Mouse (Mus musculus): ENCODE results near the gene Kank2.
A peak's percentile ranks its signal among the peaks of the same experiment; 100 is the strongest.

The Kank2 gene

DNA sequence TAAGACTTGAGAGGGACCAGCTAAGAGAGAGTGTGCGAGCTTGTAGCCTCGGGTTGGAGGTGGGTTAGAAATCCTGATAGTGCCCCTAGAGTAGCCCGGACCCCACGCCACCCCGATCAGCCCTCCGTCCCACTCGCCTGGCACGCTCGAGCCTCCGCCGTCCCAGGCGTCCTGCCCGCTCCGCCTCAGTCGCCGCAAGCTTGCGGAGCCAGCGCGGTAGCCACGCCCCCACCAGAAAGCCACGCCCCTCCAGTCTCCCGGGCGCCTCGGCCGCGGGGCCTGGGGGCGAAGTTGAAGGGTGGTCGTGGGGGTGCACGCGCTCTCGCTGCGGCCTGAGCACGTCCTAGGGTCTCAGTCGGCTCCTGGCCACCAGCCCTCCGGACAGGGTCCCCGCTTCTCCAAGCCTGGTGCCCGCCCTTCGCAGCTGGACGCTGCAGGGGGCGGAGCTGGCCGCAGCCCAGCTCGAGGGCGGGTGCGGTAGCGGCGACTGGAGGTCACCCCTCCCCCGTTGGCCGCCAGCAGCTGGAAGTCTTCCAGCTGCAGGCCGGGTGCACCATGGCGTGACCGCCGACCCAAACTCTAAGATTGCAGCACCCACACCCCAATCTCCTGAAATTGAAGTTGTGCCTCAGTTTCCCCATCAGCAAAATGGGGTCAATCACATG is at the start of gene Kank2:
Gene Kank2 (minus strand): TSS at position 400 of the 665 bp plus-strand sequence.
- peak; percentile 69 for DNase-seq

DNA sequence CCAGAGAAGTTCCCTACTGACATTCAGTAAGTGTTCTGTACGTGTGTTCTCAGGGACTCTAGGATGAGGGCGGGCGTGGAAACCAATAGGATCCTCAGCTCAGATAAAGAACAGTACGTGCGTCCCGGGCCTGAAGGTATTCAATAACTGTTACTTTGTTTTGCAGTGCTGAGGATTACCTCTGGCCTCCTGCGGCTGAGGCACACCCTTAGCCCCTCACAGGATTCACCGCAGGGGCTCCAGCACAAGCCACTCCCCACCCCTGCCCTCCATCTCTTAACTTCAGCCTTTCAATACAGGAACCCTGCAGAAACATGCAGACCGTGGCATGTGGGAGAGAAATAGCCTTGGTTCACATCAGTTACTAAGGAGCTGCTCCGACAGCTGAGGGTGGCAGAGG is 49.4 kb upstream of the Kank2 start:
- DNase-seq = no peak

DNA sequence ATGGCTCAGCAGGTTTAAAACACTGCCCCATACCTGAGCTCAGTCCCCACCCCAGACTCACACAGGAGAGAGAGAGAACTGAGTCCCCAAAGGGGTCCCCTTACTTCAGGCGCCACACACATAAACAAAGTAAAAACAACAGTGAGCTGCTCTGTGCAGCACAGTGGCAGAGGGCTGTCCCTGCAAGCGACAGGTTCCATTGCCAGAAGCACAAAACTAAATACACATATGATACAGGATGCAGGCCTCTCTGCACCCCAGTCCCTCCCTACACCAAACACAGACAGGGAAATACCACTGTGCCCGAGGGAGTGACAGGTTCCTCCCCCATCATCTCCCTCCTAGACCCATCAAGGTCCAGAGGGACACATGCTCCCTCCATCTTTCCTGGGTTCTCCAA is 48.9 kb upstream of the Kank2 start:
- no peak for DNase-seq

DNA sequence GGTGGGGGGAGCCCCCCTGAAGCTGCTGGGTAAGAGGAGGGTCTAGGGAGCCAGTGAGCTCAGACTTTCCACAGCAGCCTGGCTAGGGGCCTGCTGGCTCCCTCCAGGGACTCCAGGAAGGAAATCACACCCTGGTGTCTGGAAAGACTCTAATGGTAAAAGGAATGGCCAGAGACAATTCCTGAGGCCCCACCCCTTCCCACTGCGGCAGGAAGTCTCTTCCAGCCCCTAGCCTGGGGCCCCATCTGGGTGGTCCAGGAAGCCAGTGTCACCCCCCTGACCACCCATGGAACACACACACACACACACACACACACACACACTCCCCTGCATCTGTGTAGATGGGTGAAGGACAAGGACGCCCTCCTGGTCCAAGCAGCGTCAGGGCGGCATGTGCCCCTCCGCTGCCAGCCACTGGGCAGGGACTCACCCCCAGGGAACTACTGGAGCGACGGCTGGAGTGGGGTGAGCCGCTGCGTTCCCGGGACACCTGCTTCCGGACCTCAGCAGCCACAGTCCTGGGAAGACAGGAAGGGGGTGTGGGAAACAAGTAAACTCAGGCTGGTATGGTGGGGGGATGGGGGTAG is 48.3 kb upstream of the Kank2 start:
- DNase-seq = no peak

DNA sequence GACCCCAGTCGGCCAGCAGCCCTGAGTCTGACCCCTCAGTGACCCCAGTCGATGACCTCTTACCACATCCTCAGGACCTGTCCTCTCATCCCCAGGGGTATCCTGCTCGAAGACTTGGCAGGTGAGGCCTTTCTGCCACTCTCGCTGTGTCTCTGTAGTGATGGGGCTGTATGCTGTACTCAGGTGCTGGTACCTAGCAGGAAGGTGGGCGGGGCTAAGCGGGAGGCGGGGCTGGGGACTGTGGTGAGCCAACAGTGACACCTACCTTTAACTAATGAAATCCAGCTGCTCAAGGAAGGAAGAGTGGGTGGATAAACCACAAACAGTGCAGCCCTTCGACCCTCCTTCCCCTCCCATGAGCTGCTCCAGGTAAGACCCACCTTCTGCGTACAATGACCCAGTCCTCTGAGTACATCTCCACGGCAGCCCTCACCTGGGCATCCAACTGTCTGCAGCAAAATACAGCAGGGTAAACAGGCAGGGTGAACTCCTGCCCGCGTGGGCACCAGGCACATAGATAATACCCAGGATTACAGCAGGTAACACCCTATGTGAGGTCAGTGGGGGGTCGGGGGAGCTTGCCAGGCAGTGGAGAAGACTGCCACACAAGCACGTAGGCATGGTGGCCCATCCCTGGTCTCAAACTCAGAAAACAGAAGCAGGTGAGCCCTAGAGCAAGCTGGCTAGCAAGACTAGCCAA is 47.0 kb upstream of the Kank2 start:
- DNase-seq = no peak

DNA sequence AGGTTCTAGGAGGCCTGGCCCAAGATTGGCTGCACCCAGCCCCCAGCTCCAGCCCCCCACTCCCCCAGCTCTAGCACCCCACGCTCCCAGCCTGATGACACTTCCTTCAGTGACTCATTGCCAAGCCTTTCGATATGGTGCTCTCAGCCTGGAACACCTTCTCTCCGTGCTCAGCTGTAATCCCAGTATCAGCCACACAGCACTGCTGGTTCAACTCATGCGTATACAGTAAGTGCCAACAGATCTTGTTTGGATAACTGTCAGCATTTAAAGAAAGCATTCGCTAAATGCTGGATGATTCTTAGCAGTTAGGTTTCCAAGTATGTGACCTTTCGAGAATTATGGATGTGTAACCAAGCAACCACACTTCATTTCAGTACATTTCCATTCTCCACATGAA is 44.5 kb upstream of the Kank2 start:
- no peak for DNase-seq

DNA sequence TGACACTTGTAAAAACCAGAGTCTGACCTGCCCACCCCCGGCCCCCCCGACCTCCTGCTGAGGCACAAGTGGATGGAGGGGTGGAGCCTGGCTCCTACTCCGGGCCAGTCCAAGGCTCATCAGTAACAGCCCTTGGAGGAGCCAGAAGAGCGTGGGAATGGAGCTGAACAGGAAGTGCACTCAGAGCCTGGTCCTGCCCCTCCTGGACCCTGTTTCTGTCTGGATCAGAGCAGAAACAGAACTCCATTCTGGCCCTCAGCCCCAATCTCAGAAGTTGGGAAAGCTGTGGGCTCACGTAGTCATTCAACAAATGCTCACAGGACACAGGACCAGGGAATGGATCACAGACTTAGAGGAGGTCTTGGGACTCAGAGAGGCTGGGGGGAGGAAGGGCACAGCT is 43.8 kb upstream of the Kank2 start:
- DNase-seq = no peak

DNA sequence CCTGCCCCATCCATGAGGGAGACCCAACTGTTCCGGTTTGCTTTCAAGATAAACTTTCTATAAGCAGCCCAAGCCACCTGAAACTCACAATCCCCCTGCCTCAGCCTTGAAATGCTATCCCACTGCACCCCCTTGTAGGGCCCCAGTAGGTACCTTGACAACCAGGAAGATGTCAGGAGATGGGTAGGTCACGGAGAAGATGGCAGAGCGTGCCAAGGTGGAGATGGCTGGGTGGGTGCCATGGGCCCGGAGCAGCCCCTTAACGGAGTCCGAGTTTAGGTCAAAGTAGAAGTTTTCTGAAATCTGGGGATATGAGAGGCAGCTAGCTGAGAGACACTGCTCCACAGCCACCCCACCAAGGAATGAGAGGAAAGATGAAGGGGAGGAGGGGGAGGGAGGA is 42.8 kb upstream of the Kank2 start:
- DNase-seq = no peak

DNA sequence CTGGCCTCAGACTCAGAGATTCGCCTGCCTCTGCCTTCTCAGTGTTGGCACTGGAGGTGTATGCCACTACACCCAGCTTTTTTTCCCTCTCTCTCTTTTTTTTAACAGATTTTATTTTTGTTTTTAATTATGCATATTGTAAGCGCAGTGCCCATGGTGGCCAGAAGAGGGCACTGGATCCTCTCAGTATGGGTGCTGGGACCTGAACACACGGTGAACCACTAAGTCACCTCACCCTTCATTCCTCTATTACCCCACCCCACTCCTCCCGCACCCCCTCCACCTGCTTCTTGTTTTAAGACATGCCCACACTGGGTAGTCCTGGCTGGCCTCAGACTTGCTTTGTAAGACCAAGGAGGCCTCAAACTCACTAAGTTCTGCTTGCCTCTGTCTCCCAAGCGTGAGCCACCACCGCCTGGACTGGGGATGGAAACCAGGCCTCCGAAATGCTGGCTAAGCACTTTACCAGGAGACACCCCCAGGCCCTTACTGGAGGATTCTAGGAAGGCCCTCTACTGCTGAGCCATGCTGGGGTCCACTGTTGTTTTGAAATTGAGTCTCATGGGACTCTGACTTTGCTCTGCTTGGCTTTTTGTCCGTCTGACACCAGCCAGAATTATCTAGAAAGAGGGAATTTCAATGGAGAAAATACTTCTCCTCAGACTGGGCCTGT is 41.7 kb upstream of the Kank2 start:
- peak; percentile 46 for DNase-seq

DNA sequence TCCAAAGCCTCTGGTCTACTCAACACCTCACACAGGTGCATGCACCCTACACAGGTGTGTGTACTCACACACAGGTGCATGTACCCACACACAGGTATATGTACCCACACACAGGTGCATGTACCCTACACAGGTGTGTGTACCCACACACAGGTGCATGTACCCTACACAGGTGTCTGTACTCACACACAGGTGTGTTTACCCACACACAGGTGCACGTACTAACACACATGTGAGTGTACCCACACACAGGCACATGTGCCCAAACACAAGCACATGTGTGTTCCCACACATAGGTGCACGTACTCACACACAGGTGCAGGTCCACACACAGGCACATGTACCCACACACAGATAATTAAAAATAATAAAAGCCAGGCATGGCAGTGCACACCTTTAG is 39.1 kb upstream of the Kank2 start:
- no peak for DNase-seq

DNA sequence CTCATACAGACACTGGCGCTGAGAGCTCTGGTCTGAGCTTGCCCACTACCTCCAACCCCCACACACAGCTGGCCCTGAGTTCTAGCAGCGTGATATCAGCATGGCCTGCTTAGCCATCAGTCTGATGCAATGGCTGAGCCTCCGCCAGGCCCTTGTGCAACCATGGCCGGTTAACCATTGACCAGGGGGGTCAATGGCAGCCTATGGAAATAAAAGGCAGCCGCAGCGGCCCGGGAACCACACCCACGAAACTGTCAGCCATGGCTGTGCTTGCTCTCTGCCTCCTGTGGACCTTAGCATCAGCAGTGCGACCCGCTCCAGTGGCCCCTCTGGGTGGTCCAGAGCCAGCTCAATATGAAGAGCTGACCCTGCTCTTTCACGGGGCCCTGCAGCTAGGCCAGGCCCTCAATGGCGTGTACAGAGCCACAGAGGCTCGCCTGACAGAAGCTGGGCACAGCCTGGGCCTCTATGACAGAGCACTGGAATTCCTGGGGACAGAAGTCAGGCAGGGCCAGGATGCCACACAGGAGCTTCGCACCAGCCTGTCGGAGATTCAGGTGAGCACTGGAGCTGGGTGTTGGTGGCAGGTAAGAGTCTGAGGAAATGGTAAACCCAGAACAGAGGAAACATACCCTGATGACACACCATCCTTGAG is 36.8 kb upstream of the Kank2 start, which contains the start of gene Angptl8:
Gene Angptl8 (plus strand): TSS at position 253 of the 655 bp plus-strand sequence.
- DNase-seq = no peak

DNA sequence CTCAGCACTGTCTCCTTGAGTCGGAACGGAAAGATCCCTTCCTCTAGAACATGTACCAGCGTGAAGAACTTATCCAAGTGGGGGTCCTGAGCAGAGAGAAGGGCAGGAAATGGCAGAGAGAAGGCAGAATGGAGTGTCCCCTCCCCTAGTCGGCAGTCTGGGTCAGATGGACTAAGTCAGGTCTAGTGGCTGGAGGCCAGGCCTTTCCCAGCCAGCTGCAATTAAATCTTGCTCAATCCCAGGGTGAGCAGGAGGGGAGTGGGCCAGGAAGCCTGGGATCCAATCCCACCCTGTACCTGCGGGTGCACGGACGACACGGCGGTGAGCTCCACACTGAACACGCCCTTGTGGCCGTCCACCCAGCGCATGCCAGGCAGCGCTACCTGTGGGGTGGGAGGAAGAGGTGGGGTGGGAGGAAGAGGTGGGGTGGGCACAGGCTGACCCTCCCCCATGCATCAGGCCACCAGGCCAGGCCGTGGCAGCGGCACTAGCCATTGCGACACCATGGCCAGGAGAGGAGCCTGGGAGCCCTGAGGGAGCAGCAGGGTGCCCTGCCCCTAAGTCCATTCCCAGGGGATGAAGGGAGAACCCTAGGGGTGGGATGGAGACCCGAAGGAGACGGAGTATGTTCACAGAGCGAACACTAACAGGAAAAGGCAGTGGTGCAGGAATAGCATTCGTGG is 33.2 kb upstream of the Kank2 start:
- no peak for DNase-seq

DNA sequence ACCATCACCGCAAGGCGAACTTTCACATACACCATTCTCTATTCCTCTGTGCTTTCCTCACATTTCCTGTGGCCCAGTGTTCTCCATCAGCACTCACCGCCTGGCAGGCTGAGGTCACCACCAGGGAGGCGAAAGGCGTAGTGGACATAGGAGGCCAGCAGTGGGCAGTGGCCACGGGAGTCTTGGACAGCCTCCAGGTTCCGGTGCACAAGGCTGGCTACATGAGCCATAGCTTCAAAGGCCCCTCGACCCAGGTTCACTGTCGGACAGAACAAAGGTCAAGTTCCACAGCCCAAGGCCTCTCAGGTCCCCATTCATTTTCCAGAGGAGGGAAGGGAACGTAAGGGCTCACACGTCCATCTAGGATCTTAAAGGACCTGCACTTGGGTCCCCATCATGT is 32.4 kb upstream of the Kank2 start:
- DNase-seq = no peak

DNA sequence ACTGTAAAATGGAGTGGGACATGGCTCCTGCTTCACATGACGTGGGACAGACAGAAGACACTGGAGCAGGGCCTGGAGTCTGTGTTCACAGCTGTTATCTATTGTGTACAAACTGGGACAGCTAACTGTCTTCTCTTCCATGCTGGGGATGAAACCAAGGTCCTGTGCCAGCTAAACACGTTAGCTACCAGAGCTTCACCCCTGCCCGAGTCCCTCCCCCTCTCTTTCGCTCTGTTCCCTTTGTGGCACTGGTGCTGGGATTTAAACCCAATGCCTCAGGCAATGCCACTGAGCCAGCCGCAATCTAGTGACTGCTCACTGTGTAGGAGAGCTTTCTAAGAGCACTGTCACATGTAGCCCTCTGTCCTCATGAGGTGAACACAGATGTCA is 31.9 kb upstream of the Kank2 start:
- no peak for DNase-seq

DNA sequence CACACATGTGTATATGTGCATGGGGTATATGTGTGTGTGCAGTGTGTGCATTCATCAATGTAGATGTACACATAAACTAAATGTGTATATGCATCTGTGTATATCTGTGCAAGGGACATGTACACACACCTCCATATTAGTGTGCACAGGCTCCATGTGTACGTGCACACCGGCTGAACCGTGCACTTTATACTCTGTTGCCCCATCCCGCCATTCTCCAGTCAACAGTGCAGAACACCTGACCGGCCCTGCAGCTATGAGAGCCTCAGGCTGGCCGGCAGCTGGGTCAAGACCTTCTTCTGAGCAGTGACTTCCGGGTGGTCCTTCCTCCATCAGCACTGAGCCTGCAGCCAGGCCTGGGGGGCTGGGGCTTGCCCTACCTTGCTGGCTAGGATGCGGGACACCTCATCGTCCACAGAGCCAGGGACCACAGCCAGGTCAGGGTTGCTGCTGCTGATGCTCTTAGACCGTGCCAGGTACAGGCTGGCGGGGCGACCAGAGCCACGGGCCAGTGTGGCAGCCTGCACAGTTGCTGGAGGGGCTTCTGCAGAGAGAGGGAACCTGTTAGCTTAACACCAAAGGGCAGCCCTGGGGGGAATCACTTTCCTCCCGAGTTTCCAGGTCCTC is 31.4 kb upstream of the Kank2 start:
- DNase-seq = no peak

DNA sequence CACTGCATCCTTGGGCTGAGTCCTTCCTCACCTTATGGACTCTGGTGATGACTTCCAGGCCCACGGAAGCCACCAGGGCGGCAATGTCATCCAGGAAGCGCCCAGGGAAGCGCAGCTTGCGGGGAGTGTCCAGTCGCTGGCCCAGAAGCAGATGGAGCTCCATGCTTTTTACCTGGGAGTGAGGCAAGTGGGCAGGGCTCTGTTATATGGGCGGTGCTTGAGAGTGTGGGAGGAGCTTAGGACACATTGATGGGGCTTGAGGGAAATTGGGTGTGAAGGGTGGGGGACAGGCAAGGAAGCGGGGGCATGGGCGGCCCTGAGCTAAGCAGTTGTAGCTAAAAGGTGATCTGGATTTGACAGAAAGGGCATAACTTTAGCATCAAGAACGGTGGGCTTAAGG is 25.8 kb upstream of the Kank2 start:
- no peak for DNase-seq

DNA sequence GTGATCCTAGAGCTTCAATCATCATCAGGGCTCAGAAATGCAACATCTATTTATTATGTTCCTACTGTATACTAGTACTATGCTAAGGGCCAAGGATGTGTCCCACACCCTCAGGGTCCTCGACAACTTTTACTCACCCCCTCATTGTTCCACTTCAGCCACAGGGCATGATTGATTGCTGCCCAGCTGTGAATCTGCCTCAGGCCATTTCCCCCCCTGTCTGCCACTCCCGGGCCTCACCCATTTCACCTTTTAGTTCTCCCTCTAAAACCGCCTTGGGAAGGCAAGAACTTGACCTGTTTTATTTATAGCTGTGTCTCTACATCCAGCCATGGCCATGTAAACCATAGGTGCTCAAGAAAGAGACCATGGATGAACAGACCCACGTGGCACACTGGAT is 25.4 kb upstream of the Kank2 start:
- DNase-seq = no peak

DNA sequence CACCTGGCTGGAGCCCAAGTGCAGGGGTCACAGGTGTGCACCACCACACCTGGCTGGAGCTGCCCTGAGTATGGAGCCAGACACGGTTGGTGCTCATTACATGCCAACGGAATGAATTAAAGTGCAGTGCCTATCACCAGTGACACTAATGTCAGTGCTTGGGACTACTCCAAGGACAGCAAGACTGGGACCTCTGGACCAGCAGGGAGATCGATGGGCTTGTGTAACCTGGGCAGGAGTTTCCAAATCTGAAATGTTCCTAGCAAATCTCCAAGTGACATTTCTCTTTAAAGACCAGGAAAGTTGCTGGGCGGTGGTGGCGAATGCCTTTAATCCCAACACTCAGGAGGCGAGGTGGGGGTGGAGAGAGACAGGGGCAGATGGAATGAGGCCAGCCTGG is 24.1 kb upstream of the Kank2 start:
- no peak for DNase-seq

DNA sequence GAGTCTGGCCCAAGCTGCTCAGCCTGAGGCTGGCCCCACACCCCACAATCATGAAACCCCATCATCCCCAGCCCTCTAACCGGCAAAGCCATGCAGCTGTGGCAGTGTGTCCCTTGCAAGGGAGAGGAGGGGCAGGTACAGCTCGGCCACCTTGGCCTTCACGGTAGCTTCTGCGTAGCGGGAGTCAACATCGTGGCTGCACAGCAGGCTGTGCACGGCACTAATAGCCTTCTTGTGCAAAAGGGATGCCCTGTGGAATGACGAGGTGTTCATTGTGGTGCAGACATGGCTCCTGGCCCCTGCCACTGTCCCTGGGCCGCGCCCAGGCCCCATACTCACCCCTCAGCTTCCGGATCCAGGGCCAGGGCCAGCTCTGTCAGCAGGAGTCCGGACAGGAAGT is 21.6 kb upstream of the Kank2 start:
- DNase-seq = no peak

DNA sequence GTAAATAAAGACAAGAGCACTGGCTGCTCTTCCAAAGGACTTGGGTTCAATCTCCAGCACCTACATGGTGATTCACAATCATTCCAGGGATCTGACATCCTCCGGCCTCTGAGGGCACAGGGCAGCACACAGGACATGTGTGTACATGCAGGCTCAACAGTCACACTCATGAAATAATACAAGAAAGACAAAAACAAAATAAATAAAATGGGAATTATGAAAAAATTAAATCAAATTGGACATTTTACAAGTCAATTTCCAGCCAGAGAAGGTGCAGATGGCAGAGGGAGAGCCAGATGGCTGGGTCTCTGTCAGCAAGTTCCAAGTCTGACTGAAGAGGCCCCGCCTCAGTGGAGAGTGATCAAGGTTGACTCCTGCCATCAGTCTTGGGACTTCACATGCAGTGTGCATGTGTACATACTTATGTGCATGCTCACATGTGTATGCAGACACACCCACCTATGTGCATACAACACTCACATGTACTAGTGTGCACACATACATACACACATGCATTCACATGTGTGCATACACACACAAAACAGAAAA is 20.7 kb upstream of the Kank2 start:
- DNase-seq = no peak

DNA sequence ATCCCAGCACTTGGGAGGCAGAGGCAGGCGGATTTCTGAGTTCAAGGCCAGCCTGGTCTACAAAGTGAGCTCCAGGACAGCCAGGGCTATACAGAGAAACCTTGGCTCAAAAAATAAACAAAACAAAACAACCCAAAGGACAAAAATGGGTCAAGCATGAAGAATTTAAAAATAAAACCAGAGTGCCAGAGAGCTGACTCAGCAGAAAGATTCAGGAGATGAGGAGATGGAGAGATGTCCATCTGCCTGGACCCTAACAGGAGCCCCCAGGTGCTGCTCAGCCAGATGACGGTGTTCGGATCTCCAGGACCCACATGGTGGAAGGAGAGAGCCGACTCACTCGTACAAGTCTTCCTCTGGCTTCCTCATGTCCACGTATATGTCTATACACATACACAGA is 20.0 kb upstream of the Kank2 start:
- no peak for DNase-seq

DNA sequence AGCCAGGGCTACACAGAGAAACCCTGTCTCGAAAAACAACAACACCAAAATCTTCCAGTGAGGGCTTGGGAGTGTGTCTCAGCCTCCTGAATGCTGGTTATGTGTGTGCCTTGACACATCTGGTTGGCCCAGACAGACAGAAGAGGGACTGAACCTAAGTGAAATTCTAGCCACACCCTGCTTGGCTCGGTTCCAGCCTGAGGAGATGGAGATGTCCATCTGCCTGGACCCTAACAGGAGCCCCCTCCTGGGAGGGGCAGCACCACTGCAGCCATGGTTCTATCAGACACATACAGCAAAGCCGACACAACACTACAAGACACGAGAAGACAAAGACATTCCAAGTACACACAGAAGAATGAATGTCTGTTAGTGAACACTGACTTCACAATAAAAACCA is 19.6 kb upstream of the Kank2 start:
- no peak for DNase-seq
